Mouse (Mus musculus): ENCODE measurements around the gene Apbb1. TPM values are rescaled to one million over a fixed set of nuclear protein-coding genes. Genes with fewer than 3 reads are reported as not detected.
A peak's percentile ranks its signal among the peaks of the same experiment; 100 is the strongest.

Gene Apbb1
- polyA plus RNA-seq, 1 experiment = 22.4 TPM

DNA sequence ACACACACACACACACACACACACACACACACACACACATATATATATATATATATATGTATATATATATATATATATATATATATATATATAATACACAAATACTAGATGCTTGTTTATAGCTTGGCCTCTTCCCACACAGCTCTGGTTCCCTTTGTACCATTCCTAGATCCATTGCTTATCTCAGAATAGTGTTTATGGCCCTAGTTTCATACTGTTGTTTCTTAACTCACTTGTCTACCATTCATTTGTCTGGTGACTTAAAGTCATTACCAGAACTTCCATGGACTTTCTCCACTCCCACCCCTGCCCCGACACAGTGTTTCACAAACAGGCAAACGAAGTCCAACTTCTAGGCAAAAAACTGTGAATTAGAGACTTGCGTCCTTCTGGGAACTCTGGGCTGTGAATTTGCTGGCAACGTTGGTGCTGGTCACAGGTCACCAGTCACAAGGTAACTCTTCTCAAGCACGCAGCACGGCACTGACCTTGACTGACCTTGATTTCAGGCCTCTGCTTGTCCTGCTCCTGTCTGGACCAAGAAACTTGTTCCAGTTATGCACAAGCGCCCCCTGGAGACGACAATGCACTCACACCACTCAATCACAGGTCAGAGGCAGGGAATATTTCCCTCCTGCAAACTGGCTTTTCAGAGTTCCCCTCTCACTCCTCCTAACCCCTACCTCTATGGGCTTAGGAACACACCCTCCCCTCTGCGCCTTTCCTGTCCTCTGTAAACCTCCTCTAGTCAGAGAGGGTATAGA is 21.6 kb upstream of the Apbb1 start:
- H3ac ChIP-seq (ENCODE audit: control insufficient read depth, insufficient read length, low read depth) = no peak overlapping the region
- no peaks in the 10 kb centered on the region for H3K79me3 ChIP-seq (ENCODE audit: low read depth)
- no peaks in the 10 kb centered on the region for H3K27me3 ChIP-seq (ENCODE audit: control insufficient read depth, insufficient read depth, insufficient read length)
- H3K79me2 ChIP-seq (ENCODE audit: control insufficient read depth, insufficient read depth) = no peaks in the 10 kb centered on the region
- TF ChIP-seq MYOD1 (IDR thresholded peaks at IDR 0.05; ENCODE audit: control insufficient read depth, insufficient read length, low read depth) (no peak), CTCF (IDR thresholded peaks at IDR 0.05; ENCODE audit: control insufficient read depth, insufficient read depth, insufficient read length) (peak; percentile 32)
- H3K36me3 ChIP-seq (ENCODE audit: control insufficient read depth, insufficient read depth) = no peaks in the 10 kb centered on the region
- no peak overlapping the region for H3K4me3 ChIP-seq (ENCODE audit: insufficient read depth, poor library complexity, severe bottlenecking)

DNA sequence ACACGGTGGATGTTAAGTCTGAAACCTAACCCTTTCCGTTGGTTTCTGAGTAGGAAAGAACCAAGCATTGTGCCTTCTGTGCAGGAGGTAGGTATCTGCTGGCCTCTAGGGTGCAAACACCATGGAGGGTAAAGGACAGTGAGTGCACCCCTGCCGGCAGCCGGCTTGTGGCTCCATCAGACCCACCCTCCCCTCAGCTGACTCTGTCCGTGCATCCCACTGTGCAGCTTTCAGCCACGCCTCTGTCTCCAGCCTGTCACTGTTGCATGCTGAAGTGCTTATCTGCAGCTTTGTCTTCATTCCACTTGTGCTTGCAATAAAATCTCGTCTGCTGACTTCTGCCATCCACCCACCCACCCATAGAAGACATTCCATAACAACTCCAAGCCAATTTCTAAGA is 8.6 kb upstream of the Apbb1 start:
- H3K79me3 ChIP-seq (ENCODE audit: low read depth) = no peaks in the 10 kb centered on the region
- H3K79me2 ChIP-seq (ENCODE audit: control insufficient read depth, insufficient read depth) = no peaks in the 10 kb centered on the region
- H3K4me3 ChIP-seq (ENCODE audit: insufficient read depth, poor library complexity, severe bottlenecking) = no peak overlapping the region
- no peaks in the 10 kb centered on the region for H3K27me3 ChIP-seq (ENCODE audit: control insufficient read depth, insufficient read depth, insufficient read length)
- TF ChIP-seq MAX (IDR thresholded peaks at IDR 0.05) (no peak), CEBPB (IDR thresholded peaks at IDR 0.05; ENCODE audit: low read depth) (no peak), FOSL1 (IDR thresholded peaks at IDR 0.05; ENCODE audit: insufficient read depth, low read length, poor library complexity, severe bottlenecking) (no peak), CTCF (IDR thresholded peaks at IDR 0.05; ENCODE audit: control insufficient read depth, insufficient read depth, insufficient read length) (no peak), MYOD1 (IDR thresholded peaks at IDR 0.05; ENCODE audit: control insufficient read depth, insufficient read length, low read depth) (no peak), MYOG (IDR thresholded peaks at IDR 0.05; ENCODE audit: control insufficient read depth, extremely low read depth, insufficient read length) (no peak), USF1 (IDR thresholded peaks at IDR 0.05; ENCODE audit: low read depth) (no peak)
- H3ac ChIP-seq (ENCODE audit: control insufficient read depth, insufficient read length, low read depth) = no peak overlapping the region
- H3K36me3 ChIP-seq (ENCODE audit: control insufficient read depth, insufficient read depth) = no peaks in the 10 kb centered on the region

DNA sequence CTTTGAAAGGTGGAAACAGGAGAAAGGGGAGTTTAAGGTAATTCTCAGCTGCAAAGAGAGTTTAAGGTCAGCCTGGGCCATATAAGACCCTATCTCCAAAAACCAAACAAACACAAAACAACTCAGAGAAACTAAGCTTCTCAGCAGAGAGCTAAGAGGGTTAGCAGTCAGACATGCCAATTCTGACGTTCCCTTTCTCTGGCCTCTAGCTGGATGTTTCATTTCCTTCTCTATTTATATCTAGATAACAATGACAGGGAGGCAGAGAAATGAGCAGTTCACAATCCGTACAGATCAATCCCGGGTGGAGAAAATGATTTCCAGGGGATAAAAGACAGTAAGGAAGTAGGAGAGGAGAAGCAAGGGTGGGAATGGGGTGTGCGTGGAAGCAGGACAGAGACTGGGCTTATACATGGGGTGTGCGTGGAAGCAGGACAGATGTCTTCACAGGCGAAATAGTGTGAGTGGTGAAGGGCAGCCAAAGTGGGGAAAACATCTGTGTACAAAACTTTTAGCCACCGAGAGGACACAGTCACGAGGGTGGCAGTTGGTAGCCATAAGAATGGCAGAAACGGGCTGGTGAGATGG is 7.0 kb upstream of the Apbb1 start:
- no peaks in the 10 kb centered on the region for H3K79me3 ChIP-seq (ENCODE audit: low read depth)
- TF ChIP-seq CTCF (IDR thresholded peaks at IDR 0.05; ENCODE audit: control insufficient read depth, insufficient read depth, insufficient read length) = no peak
- TF ChIP-seq MYOD1 (IDR thresholded peaks at IDR 0.05; ENCODE audit: control insufficient read depth, insufficient read length, low read depth) = no peak
- TF ChIP-seq MAX (IDR thresholded peaks at IDR 0.05) = no peak
- no peak overlapping the region for H3ac ChIP-seq (ENCODE audit: control insufficient read depth, insufficient read length, low read depth)
- H3K4me3 ChIP-seq (ENCODE audit: insufficient read depth, poor library complexity, severe bottlenecking) = no peak overlapping the region
- H3K36me3 ChIP-seq (ENCODE audit: control insufficient read depth, insufficient read depth) = no peaks in the 10 kb centered on the region
- no peaks in the 10 kb centered on the region for H3K79me2 ChIP-seq (ENCODE audit: control insufficient read depth, insufficient read depth)
- H3K27me3 ChIP-seq (ENCODE audit: control insufficient read depth, insufficient read depth, insufficient read length) = no peaks in the 10 kb centered on the region

DNA sequence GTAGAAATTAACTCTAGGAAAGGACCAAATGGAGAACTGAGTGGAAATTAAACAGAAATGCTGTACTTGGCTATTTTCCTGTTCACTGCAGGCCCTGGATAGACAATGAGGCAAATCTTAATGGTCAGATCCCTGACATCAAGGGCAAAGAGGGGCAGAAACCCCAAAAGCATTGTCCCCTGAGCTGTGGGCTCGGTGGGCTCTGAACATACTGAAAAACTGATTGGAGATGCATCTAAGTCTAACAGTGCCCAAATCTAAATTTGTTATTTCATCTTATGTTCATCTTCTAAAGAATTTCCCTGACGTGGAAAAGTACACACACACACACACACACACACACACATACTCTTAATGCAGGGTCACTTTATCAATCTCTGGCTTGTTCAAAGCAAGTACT is 506 bp upstream of the Apbb1 start:
- Histone ChIP-seq H3ac (ENCODE audit: control insufficient read depth, insufficient read length, low read depth) (no peak overlapping the region), H3K4me3 (ENCODE audit: insufficient read depth, poor library complexity, severe bottlenecking) (no peak overlapping the region), H3K79me2 (ENCODE audit: control insufficient read depth, insufficient read depth) (no peaks in the 10 kb centered on the region), H3K79me3 (ENCODE audit: low read depth) (no peaks in the 10 kb centered on the region), H3K27me3 (ENCODE audit: control insufficient read depth, insufficient read depth, insufficient read length) (no peaks in the 10 kb centered on the region), H3K36me3 (ENCODE audit: control insufficient read depth, insufficient read depth) (no peaks in the 10 kb centered on the region)
- TF ChIP-seq CEBPB (IDR thresholded peaks at IDR 0.05; ENCODE audit: low read depth) = no peak
- no peak for TF ChIP-seq USF1 (IDR thresholded peaks at IDR 0.05; ENCODE audit: low read depth)
- no peak for TF ChIP-seq MYOD1 (IDR thresholded peaks at IDR 0.05; ENCODE audit: control insufficient read depth, insufficient read length, low read depth)
- no peak for TF ChIP-seq MAX (IDR thresholded peaks at IDR 0.05)
- TF ChIP-seq MYOG (IDR thresholded peaks at IDR 0.05; ENCODE audit: control insufficient read depth, extremely low read depth, insufficient read length) = no peak
- no peak for TF ChIP-seq CTCF (IDR thresholded peaks at IDR 0.05; ENCODE audit: control insufficient read depth, insufficient read depth, insufficient read length)

DNA sequence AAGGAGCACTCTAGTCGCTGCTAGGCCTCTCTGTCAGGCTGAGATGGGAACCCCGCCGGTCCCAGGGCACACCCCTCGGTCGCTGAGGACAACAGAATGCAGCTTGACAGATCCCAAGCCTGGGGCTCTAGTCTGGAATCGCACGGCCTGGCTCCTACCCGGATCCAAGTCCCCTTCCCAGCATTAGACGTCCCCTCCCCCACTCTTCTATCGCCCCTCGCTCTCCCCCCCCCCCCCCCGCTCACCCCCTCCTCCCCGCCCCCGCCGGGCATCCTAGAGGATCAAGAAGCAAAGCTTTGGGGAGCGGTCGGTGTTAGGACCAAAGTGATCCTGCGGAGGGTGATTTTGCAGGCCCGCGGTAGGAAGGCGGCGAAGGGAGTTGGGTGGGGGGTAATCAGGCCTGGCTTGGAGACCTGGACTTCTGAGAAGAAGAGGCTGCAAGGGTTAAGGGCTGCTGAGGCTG is 795 bp downstream of the Apbb1 start:
- Histone ChIP-seq H3K79me2 (ENCODE audit: control insufficient read depth, insufficient read depth) (no peaks in the 10 kb centered on the region), H3ac (ENCODE audit: control insufficient read depth, insufficient read length, low read depth) (peak overlapping the region; percentile 59), H3K79me3 (ENCODE audit: low read depth) (no peaks in the 10 kb centered on the region), H3K4me3 (ENCODE audit: insufficient read depth, poor library complexity, severe bottlenecking) (peak overlapping the region; percentile 49), H3K27me3 (ENCODE audit: control insufficient read depth, insufficient read depth, insufficient read length) (no peaks in the 10 kb centered on the region), H3K36me3 (ENCODE audit: control insufficient read depth, insufficient read depth) (no peaks in the 10 kb centered on the region)
- TF ChIP-seq CEBPB (IDR thresholded peaks at IDR 0.05; ENCODE audit: low read depth) (no peak), MYOG (IDR thresholded peaks at IDR 0.05; ENCODE audit: control insufficient read depth, extremely low read depth, insufficient read length) (no peak), CTCF (IDR thresholded peaks at IDR 0.05; ENCODE audit: control insufficient read depth, insufficient read depth, insufficient read length) (no peak), MAX (IDR thresholded peaks at IDR 0.05) (no peak), USF1 (IDR thresholded peaks at IDR 0.05; ENCODE audit: low read depth) (no peak), MYOD1 (IDR thresholded peaks at IDR 0.05; ENCODE audit: control insufficient read depth, insufficient read length, low read depth) (no peak), FOSL1 (IDR thresholded peaks at IDR 0.05; ENCODE audit: insufficient read depth, low read length, poor library complexity, severe bottlenecking) (no peak)

DNA sequence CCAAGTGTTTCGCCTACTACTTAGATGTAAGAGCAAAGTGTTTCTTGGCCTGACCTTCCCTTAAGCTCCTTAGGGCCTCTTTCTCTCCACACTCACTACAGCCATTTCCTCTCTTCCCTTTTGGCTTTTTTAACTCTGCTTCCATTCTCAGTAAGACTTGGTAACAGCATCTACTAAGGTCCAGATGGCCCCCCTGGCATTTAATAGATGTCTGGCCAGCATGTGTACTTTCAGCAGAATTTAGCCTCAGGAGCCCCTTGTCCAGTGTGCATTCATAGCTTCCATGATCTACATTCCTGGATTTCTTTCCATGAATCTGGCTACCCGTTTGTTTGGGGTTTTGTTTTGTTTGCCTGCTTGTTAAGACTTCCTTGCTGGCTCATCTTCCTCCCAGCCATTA is 3.0 kb downstream of the Apbb1 start:
- no peak overlapping the region for H3K4me3 ChIP-seq (ENCODE audit: insufficient read depth, poor library complexity, severe bottlenecking)
- H3K79me3 ChIP-seq (ENCODE audit: low read depth) = no peaks in the 10 kb centered on the region
- no peak for TF ChIP-seq MAX (IDR thresholded peaks at IDR 0.05)
- TF ChIP-seq FOSL1 (IDR thresholded peaks at IDR 0.05; ENCODE audit: insufficient read depth, low read length, poor library complexity, severe bottlenecking) = no peak
- TF ChIP-seq CTCF (IDR thresholded peaks at IDR 0.05; ENCODE audit: control insufficient read depth, insufficient read depth, insufficient read length) = no peak
- TF ChIP-seq MYOD1 (IDR thresholded peaks at IDR 0.05; ENCODE audit: control insufficient read depth, insufficient read length, low read depth) = no peak
- no peak for TF ChIP-seq USF1 (IDR thresholded peaks at IDR 0.05; ENCODE audit: low read depth)
- TF ChIP-seq CEBPB (IDR thresholded peaks at IDR 0.05; ENCODE audit: low read depth) = no peak
- no peaks in the 10 kb centered on the region for H3K79me2 ChIP-seq (ENCODE audit: control insufficient read depth, insufficient read depth)
- H3ac ChIP-seq (ENCODE audit: control insufficient read depth, insufficient read length, low read depth) = no peak overlapping the region
- H3K27me3 ChIP-seq (ENCODE audit: control insufficient read depth, insufficient read depth, insufficient read length) = no peaks in the 10 kb centered on the region
- no peaks in the 10 kb centered on the region for H3K36me3 ChIP-seq (ENCODE audit: control insufficient read depth, insufficient read depth)

All from C2C12 (cell line).